Mouse (Mus musculus): ENCODE results near the gene Cd2. TPM values are rescaled to one million over a fixed set of nuclear protein-coding genes. Genes with fewer than 3 reads are reported as not detected.

Cd2 gene
- total RNA-seq, 1 experiment: 0.62 TPM

DNA sequence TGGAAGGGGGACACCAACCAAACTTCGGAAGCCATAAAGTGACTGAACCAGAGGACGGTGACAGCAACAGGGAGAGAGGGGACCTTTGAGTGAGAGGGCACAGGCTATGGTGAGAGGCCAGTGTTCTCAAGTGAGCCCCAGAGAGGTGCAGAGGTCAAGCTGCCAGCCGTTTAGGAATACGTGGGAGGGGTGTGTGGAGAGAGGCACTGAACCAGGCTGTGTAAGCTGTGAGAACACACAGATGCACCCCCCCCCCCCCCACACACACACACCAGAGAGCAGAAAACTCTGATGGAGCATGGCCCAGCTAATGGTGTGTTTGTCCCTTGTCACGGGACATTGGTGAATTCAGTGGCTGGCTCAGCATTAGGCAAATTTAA lies 58.2 kb downstream of the Cd2 start:
- TF ChIP-seq CHD2 (IDR thresholded peaks at IDR 0.05; ENCODE audit: low read depth, low read length): no peak
- TF ChIP-seq ZNF384 (IDR thresholded peaks at IDR 0.05; ENCODE audit: low read depth, low read length): no peak
- in situ Hi-C loops (cut with MboI; ENCODE audit: low sequenced_read_pairs in 2 of 2, unreplicated experiment in 2 of 2): no loop called here
- H3K9me3 ChIP-seq (ENCODE audit: control insufficient read depth, insufficient read depth, low read depth, low read length): no peaks in the 10 kb centered on the region
- DNase-seq (ENCODE audit: low read depth, low spot score): no peak
- H3K9ac ChIP-seq (ENCODE audit: insufficient read depth, low read depth, low read length, poor library complexity, severe bottlenecking): no peak overlapping the region
- peak overlapping the region; percentile 64 for H3K27ac ChIP-seq (ENCODE audit: insufficient read depth, low read depth, low read length, poor library complexity, severe bottlenecking)
- no peak overlapping the region for H3K4me3 ChIP-seq (ENCODE audit: insufficient read depth in 1 of 2, low read depth in 1 of 2, low read length in 2 of 2, poor library complexity in 1 of 2, severe bottlenecking in 1 of 2)
- H3K36me3 ChIP-seq (ENCODE audit: control insufficient read depth, insufficient read depth, low read length, poor library complexity, severe bottlenecking): no peaks in the 10 kb centered on the region
- peaks cover 1 to 18% of the 10 kb centered on the region in 2 experiments; a peak in 3 of 4 replicates for H3K4me1 ChIP-seq (ENCODE audit: control insufficient read depth in 2 of 2, insufficient read depth in 2 of 2, low read length in 2 of 2, poor library complexity in 1 of 2)

DNA sequence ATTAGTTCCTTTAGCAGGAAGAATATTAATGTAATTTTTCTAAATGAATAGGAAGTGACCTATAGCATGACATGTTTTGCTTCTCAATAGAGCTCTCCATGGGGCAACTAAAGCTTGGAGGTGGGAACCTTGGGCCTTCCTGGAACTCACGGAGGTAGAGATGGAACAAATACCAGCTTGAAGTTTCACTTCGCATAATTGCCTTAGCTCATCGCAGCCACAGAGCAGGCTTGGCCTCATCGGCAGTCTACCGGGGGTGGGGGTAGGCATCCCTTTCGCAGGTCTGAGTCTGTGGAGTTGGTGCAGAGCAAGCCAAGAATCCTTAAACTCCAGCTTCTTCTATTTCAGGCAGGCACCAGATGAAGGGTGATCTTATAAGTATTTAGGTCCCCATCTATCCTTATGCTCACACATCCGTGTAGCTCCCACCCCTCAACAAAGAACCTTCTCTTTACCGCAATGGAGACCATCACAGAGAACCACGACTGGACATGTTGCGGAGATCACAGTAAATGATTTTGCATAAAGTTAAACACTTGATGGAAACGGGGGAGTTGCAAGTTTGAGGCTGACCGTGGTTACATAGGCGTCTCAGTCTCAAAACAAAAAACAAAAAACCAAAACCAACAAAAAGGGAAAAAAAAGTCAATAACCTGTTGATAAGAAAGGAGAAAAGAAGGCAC lies 58.7 kb downstream of the Cd2 start:
- Histone ChIP-seq H3K36me3 (ENCODE audit: control insufficient read depth, insufficient read depth, low read length, poor library complexity, severe bottlenecking) (no peaks in the 10 kb centered on the region), H3K27ac (ENCODE audit: insufficient read depth, low read depth, low read length, poor library complexity, severe bottlenecking) (no peak overlapping the region), H3K4me1 (ENCODE audit: control insufficient read depth in 2 of 2, insufficient read depth in 2 of 2, low read length in 2 of 2, poor library complexity in 1 of 2) (peaks cover 1 to 18% of the 10 kb centered on the region in 2 experiments; a peak in 3 of 4 replicates), H3K9me3 (ENCODE audit: control insufficient read depth, insufficient read depth, low read depth, low read length) (no peaks in the 10 kb centered on the region), H3K4me3 (ENCODE audit: insufficient read depth in 1 of 2, low read depth in 1 of 2, low read length in 2 of 2, poor library complexity in 1 of 2, severe bottlenecking in 1 of 2) (no peak overlapping the region), H3K9ac (ENCODE audit: insufficient read depth, low read depth, low read length, poor library complexity, severe bottlenecking) (no peak overlapping the region)
- in situ Hi-C loops (cut with MboI; ENCODE audit: low sequenced_read_pairs in 2 of 2, unreplicated experiment in 2 of 2): no loop called here
- DNase-seq (ENCODE audit: low read depth, low spot score): no peak
- TF ChIP-seq ZNF384 (IDR thresholded peaks at IDR 0.05; ENCODE audit: low read depth, low read length) (no peak), CHD2 (IDR thresholded peaks at IDR 0.05; ENCODE audit: low read depth, low read length) (no peak), HCFC1 (IDR thresholded peaks at IDR 0.05; ENCODE audit: borderline replicate concordance, insufficient read depth, low read length) (no peak), ZC3H11A (IDR thresholded peaks at IDR 0.05; ENCODE audit: borderline replicate concordance, low read depth, low read length) (no peak), MAFK (IDR thresholded peaks at IDR 0.05; ENCODE audit: insufficient read depth, low read depth, low read length) (no peak)

DNA sequence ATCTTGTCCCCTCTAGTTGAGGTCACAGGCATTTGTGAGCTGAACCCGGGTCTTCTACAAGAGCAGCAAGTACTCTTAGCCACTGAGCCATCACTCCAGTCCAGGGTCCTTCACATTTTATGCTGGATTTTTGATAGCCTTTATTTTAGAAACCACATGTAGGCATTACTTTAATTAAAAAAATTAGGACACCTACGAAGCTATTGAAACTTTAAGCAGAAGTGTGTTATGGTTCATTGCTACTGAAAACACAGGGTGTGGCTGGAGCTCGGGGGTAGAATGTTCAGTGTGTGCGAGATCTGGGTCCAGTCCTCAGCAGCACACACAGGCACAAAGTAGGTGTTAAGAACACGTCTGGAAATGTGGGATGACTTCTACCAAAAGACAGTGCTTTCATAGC lies 59.7 kb downstream of the Cd2 start:
- H3K36me3 ChIP-seq (ENCODE audit: control insufficient read depth, insufficient read depth, low read length, poor library complexity, severe bottlenecking): no peaks in the 10 kb centered on the region
- in situ Hi-C loops (cut with MboI; ENCODE audit: low sequenced_read_pairs in 2 of 2, unreplicated experiment in 2 of 2): no loop called here
- DNase-seq (ENCODE audit: low read depth, low spot score): no peak

More for the DNA sequence above, 59.7 kb downstream of the Cd2 start:
- Histone ChIP-seq H3K4me1 (ENCODE audit: control insufficient read depth in 2 of 2, insufficient read depth in 2 of 2, low read length in 2 of 2, poor library complexity in 1 of 2) (peaks cover 1 to 18% of the 10 kb centered on the region in 2 experiments; a peak in 3 of 4 replicates), H3K4me3 (ENCODE audit: insufficient read depth in 1 of 2, low read depth in 1 of 2, low read length in 2 of 2, poor library complexity in 1 of 2, severe bottlenecking in 1 of 2) (no peak overlapping the region), H3K9me3 (ENCODE audit: control insufficient read depth, insufficient read depth, low read depth, low read length) (no peaks in the 10 kb centered on the region), H3K27ac (ENCODE audit: insufficient read depth, low read depth, low read length, poor library complexity, severe bottlenecking) (no peak overlapping the region), H3K9ac (ENCODE audit: insufficient read depth, low read depth, low read length, poor library complexity, severe bottlenecking) (no peak overlapping the region)
- TF ChIP-seq CHD2 (IDR thresholded peaks at IDR 0.05; ENCODE audit: low read depth, low read length) (no peak), MAFK (IDR thresholded peaks at IDR 0.05; ENCODE audit: insufficient read depth, low read depth, low read length) (no peak), HCFC1 (IDR thresholded peaks at IDR 0.05; ENCODE audit: borderline replicate concordance, insufficient read depth, low read length) (no peak), ZNF384 (IDR thresholded peaks at IDR 0.05; ENCODE audit: low read depth, low read length) (no peak), ZC3H11A (IDR thresholded peaks at IDR 0.05; ENCODE audit: borderline replicate concordance, low read depth, low read length) (no peak)

Other genes starting within 250 kb of the Cd2 start
- 52.3 and 81.2 TPM in 2 replicates for gene Ptgfrn, start 177.7 kb downstream of the Cd2 start, total RNA-seq (2012; rRNA removed)
- gene Igsf3, start 89.1 kb upstream of the Cd2 start, total RNA-seq (2012; rRNA removed): 22.9 and 49.5 TPM in 2 replicates

All from ES-E14 (cell line).